Comparison of ENCODE assay signal across 11 mouse cellular contexts in genomic region chr4:149526330-149526729, GRCm38 (mm10). TPM values are rescaled to one million over a fixed set of nuclear protein-coding genes. Genes with fewer than 3 reads are reported as not detected.
A peak's percentile ranks its signal among the peaks of the same experiment; 100 is the strongest.
DNase-seq lines count a peak whose midpoint lies in the region; ATAC-seq lines count a peak whose summit lies in the region.
"Had no signal": no experiment of that assay in that cellular context is flagged by ENCODE, and none has a peak within 500 bp of the region (broad histone marks: within the 10 kb centered on the region; RNA-seq: fewer than 3 reads in every experiment).

No protein-coding gene starts in this region.

- H3K9me3 ChIP-seq in kidney, embryonic 15.5 days (replicated peaks): no peaks in the 10 kb centered on the region
- no peaks in the 10 kb centered on the region for H3K9me3 ChIP-seq in embryonic facial prominence, embryonic 10.5 days
- H3K9me3 ChIP-seq in heart, embryonic 13.5 days: no peaks in the 10 kb centered on the region
- H3K9me3 ChIP-seq in limb, embryonic 15.5 days: no peaks in the 10 kb centered on the region

- no peak for DNase-seq in kidney, adult 8-10 months
- peak; percentile 36 for DNase-seq in embryonic facial prominence, embryonic 10.5 days (ENCODE audit: low spot score)
- no peak for DNase-seq in layer of hippocampus, adult 8-10 months (ENCODE audit: low spot score in 2 of 2)
- DNase-seq in spleen, adult 12 weeks (ENCODE audit: low spot score): no peak
- DNase-seq: right cerebral cortex, postnatal 25 days had no signal

- no peak overlapping the region for H3K9ac ChIP-seq in kidney, embryonic 15.5 days
- H3K9ac ChIP-seq in heart, embryonic 13.5 days: peak overlapping the region; percentile 66
- no peak overlapping the region for H3K9ac ChIP-seq in limb, embryonic 15.5 days

- 24% methylated on average over 7 of the region's 7 CpGs for WGBS in kidney, embryonic 15.5 days
- 48% methylated on average over 7 of the region's 7 CpGs for WGBS in embryonic facial prominence, embryonic 10.5 days
- WGBS in heart, embryonic 13.5 days: 44% methylated on average over 7 of the region's 7 CpGs
- 26% methylated on average over 7 of the region's 7 CpGs for WGBS in limb, embryonic 15.5 days

- H3K4me3 ChIP-seq in kidney, embryonic 15.5 days (replicated peaks): no peak overlapping the region
- H3K4me3 ChIP-seq in embryonic facial prominence, embryonic 10.5 days: no peak overlapping the region
- no peak overlapping the region for H3K4me3 ChIP-seq in heart, embryonic 13.5 days
- no peak overlapping the region for H3K4me3 ChIP-seq in limb, embryonic 15.5 days

- no peaks in the 10 kb centered on the region for H3K27me3 ChIP-seq in kidney, embryonic 15.5 days
- no peaks in the 10 kb centered on the region for H3K27me3 ChIP-seq in embryonic facial prominence, embryonic 10.5 days (replicated peaks; ENCODE audit: low read depth, poor library complexity, severe bottlenecking)
- no peaks in the 10 kb centered on the region for H3K27me3 ChIP-seq in heart, embryonic 13.5 days (replicated peaks)
- H3K27me3 ChIP-seq in limb, embryonic 15.5 days: no peaks in the 10 kb centered on the region

- peak; percentile 38; the same call in 1 of the 2 replicates for ATAC-seq in kidney, embryonic 15.5 days (replicated peaks; ENCODE audit: low FRiP score)
- no peak for ATAC-seq in heart, embryonic 13.5 days (ENCODE audit: extremely low read depth, insufficient number of reproducible peaks, low FRiP score, low TSS enrichment)
- ATAC-seq in limb, embryonic 15.5 days (ENCODE audit: insufficient number of reproducible peaks, low FRiP score, low TSS enrichment, low read depth): 0 out of 2 replicates have a peak, but pooled peaks have one; percentile 42

- peak overlapping the region; percentile 71; the same call in 1 of the 2 replicates for H3K27ac ChIP-seq in kidney, embryonic 15.5 days
- no peak overlapping the region for H3K27ac ChIP-seq in embryonic facial prominence, embryonic 10.5 days (replicated peaks)
- peak overlapping the region; percentile 48; the same call in 1 of the 2 replicates for H3K27ac ChIP-seq in heart, embryonic 13.5 days (replicated peaks)
- peak overlapping the region; percentile 50; the same call in 1 of the 2 replicates for H3K27ac ChIP-seq in limb, embryonic 15.5 days

- H3K36me3 ChIP-seq in kidney, embryonic 15.5 days: 0 out of 2 replicates have a peak, but pooled peaks cover 6% of the 10 kb centered on the region
- H3K36me3 ChIP-seq in embryonic facial prominence, embryonic 10.5 days (replicated peaks): peaks cover 13% of the 10 kb centered on the region
- no peaks in the 10 kb centered on the region for H3K36me3 ChIP-seq in heart, embryonic 13.5 days
- 0 out of 2 replicates have a peak, but pooled peaks cover 2% of the 10 kb centered on the region for H3K36me3 ChIP-seq in limb, embryonic 15.5 days

- H3K4me2 ChIP-seq in kidney, embryonic 15.5 days: peak overlapping the region; percentile 16; the same call in 1 of the 2 replicates
- no peak overlapping the region for H3K4me2 ChIP-seq in heart, embryonic 13.5 days
- H3K4me2 ChIP-seq in limb, embryonic 15.5 days: no peak overlapping the region

- H3K4me1 ChIP-seq in kidney, embryonic 15.5 days: peaks cover 65% of the 10 kb centered on the region
- H3K4me1 ChIP-seq in embryonic facial prominence, embryonic 10.5 days: peaks cover 70% of the 10 kb centered on the region
- peaks cover 86% of the 10 kb centered on the region for H3K4me1 ChIP-seq in heart, embryonic 13.5 days
- peaks cover 39% of the 10 kb centered on the region for H3K4me1 ChIP-seq in limb, embryonic 15.5 days

RNA-seq across cellular contexts. Expression of gene Ctnnbip1, which starts 8.3 kb away (rescaled TPM):
- 62.1 and 64.8 TPM in 2 replicates for polyA plus RNA-seq in kidney, embryonic 15.5 days (2015; fragmentation: Nextera tagmentation; extraction: Ambion mirVana)
- 67.5 TPM in 2 replicates for polyA plus RNA-seq in embryonic facial prominence, embryonic 10.5 days (2016; fragmentation: Nextera tagmentation; extraction: Ambion mirVana)
- 33.4 and 36.2 TPM in 2 replicates for polyA plus RNA-seq in heart, embryonic 13.5 days (2015; fragmentation: Nextera tagmentation; extraction: Ambion mirVana)
- polyA plus RNA-seq in limb, embryonic 15.5 days (2015; fragmentation: Nextera tagmentation; extraction: Ambion mirVana): 58.9 and 64.4 TPM in 2 replicates
- total RNA-seq in layer of hippocampus, adult 8-10 months (2022): 10 to 100 TPM; 28.1 to 40.7 (median 32.0) TPM

RNA-seq across cellular contexts. Expression of gene Lzic, which starts 41.3 kb away (rescaled TPM):
- polyA plus RNA-seq in kidney, embryonic 15.5 days (2015; fragmentation: Nextera tagmentation; extraction: Ambion mirVana): 47.1 and 49.3 TPM in 2 replicates
- polyA plus RNA-seq in embryonic facial prominence, embryonic 10.5 days (2016; fragmentation: Nextera tagmentation; extraction: Ambion mirVana): 53.2 and 54.5 TPM in 2 replicates
- polyA plus RNA-seq in heart, embryonic 13.5 days (2015; fragmentation: Nextera tagmentation; extraction: Ambion mirVana): 28.5 and 34.6 TPM in 2 replicates
- 42.4 and 46.1 TPM in 2 replicates for polyA plus RNA-seq in limb, embryonic 15.5 days (2015; fragmentation: Nextera tagmentation; extraction: Ambion mirVana)
- 10 to 100 TPM; 16.4 to 18.2 (median 16.9) TPM for total RNA-seq in layer of hippocampus, adult 8-10 months (2022)

RNA-seq across cellular contexts. Expression of gene Nmnat1, which starts 41.3 kb away (rescaled TPM):
- polyA plus RNA-seq in kidney, embryonic 15.5 days (2015; fragmentation: Nextera tagmentation; extraction: Ambion mirVana): 13.7 TPM in 2 replicates
- 14.5 and 15.0 TPM in 2 replicates for polyA plus RNA-seq in embryonic facial prominence, embryonic 10.5 days (2016; fragmentation: Nextera tagmentation; extraction: Ambion mirVana)
- 11.1 and 11.9 TPM in 2 replicates for polyA plus RNA-seq in heart, embryonic 13.5 days (2015; fragmentation: Nextera tagmentation; extraction: Ambion mirVana)
- polyA plus RNA-seq in limb, embryonic 15.5 days (2015; fragmentation: Nextera tagmentation; extraction: Ambion mirVana): 8.6 TPM in 2 replicates
- total RNA-seq in layer of hippocampus, adult 8-10 months (2022): 1 to 10 TPM; 6.0 to 9.0 (median 7.0) TPM

RNA-seq across cellular contexts. Expression of gene Tmem274, which starts 49.2 kb away (rescaled TPM):
- 0.45 TPM in 1 of 2 replicates, not detected in the other for polyA plus RNA-seq in kidney, embryonic 15.5 days (2015; fragmentation: Nextera tagmentation; extraction: Ambion mirVana)
- 0.26 and 0.77 TPM in 2 replicates for polyA plus RNA-seq in embryonic facial prominence, embryonic 10.5 days (2016; fragmentation: Nextera tagmentation; extraction: Ambion mirVana)
- polyA plus RNA-seq in heart, embryonic 13.5 days (2015; fragmentation: Nextera tagmentation; extraction: Ambion mirVana): 0.51 TPM in 1 of 2 replicates, not detected in the other
- polyA plus RNA-seq in limb, embryonic 15.5 days (2015; fragmentation: Nextera tagmentation; extraction: Ambion mirVana): not detected in 2 replicates
- total RNA-seq in layer of hippocampus, adult 8-10 months (2022): not detected
- total RNA-seq: layer of hippocampus, postnatal 14 days; megakaryocyte-erythroid progenitor cell, adult 5-6 weeks had no signal
- polyA plus RNA-seq: cortical plate, adult 2 months had no signal

RNA-seq across cellular contexts. Expression of gene Clstn1, which starts 59.9 kb away (rescaled TPM):
- 36.7 and 41.8 TPM in 2 replicates for polyA plus RNA-seq in kidney, embryonic 15.5 days (2015; fragmentation: Nextera tagmentation; extraction: Ambion mirVana)
- 39.6 and 44.2 TPM in 2 replicates for polyA plus RNA-seq in embryonic facial prominence, embryonic 10.5 days (2016; fragmentation: Nextera tagmentation; extraction: Ambion mirVana)
- polyA plus RNA-seq in heart, embryonic 13.5 days (2015; fragmentation: Nextera tagmentation; extraction: Ambion mirVana): 9.2 and 13.6 TPM in 2 replicates
- polyA plus RNA-seq in limb, embryonic 15.5 days (2015; fragmentation: Nextera tagmentation; extraction: Ambion mirVana): 39.4 and 56.1 TPM in 2 replicates
- 100 to 1,000 TPM; 744 to 810 (median 791) TPM for total RNA-seq in layer of hippocampus, adult 8-10 months (2022)
